Mouse (Mus musculus) forebrain, postnatal 0 days (tissue): ENCODE data around the gene Pinlyp. TPM values are rescaled to one million over a fixed set of nuclear protein-coding genes. Genes with fewer than 3 reads are reported as not detected.
A peak's percentile ranks its signal among the peaks of the same experiment; 100 is the strongest.

Source experiments
- ATAC-seq: fragments of 200-750 bp; cut with Nextera tagmentation; 2 replicates; pipeline ENCODE4 v1.8.0; 2017; ENCODE audit warnings: mild to moderate bottlenecking, moderate library complexity
- DNase-seq: peaks from one replicate; pipeline ENCODE4 v3.0.0-alpha.2; 2015
- H3K27ac ChIP-seq: fragments of 300-500 bp; sonication (generic); 2 replicates; pipeline ENCODE4 v1.5.1; 2014; ENCODE audit warnings: low read depth, mild to moderate bottlenecking, antibody characterized with exemption, low read length, moderate library complexity, mixed read lengths
- H3K27me3 ChIP-seq: fragments of 300-500 bp; sonication (generic); 2 replicates; pipeline ENCODE4 v1.6.1; 2014; ENCODE audit warnings: mild to moderate bottlenecking, low read length, mixed read lengths; ENCODE audit not compliant: insufficient read depth
- H3K36me3 ChIP-seq: fragments of 300-500 bp; sonication (generic); 2 replicates; pipeline ENCODE4 v1.6.1; 2014; ENCODE audit warnings: mild to moderate bottlenecking, moderate library complexity; ENCODE audit not compliant: insufficient read depth
- H3K4me1 ChIP-seq: fragments of 300-500 bp; sonication (generic); 2 replicates; pipeline ENCODE4 v1.6.1; 2014; ENCODE audit warnings: antibody characterized with exemption; ENCODE audit not compliant: insufficient read depth
- H3K4me2 ChIP-seq: fragments of 300-500 bp; sonication (generic); 2 replicates; pipeline ENCODE4 v1.6.1; 2014; ENCODE audit warnings: low read depth, mild to moderate bottlenecking, moderate library complexity
- H3K4me3 ChIP-seq: fragments of 300-500 bp; sonication (generic); 2 replicates; pipeline ENCODE4 v1.5.1; 2014; ENCODE audit warnings: low read depth, low read length, mixed read lengths
- H3K9ac ChIP-seq: fragments of 300-500 bp; sonication (generic); 2 replicates; pipeline ENCODE4 v1.6.1; 2014; ENCODE audit warnings: mild to moderate bottlenecking
- H3K9me3 ChIP-seq: fragments of 300-500 bp; sonication (generic); 2 replicates; pipeline ENCODE4 v1.6.1; 2016; ENCODE audit warnings: low read length
- CTCF ChIP-seq: sonication (generic); IDR thresholded peaks from 2 replicates; pipeline ENCODE4 v1.5.1; 2016; ENCODE audit warnings: antibody characterized with exemption, control low read depth, low read depth
- WGBS: fragments of 180-500 bp; shearing (Covaris S2); extraction: QIAGEN DNeasy Blood & Tissue Kit; methylation state at CpG from one replicate; pipeline ENCODE4 v1.1.7; 2014; 5-methylcytosine and 5-hydroxymethylcytosine counted together
- polyA plus RNA-seq: library from polyadenylated mRNA; unstranded; fragments of >200 nt; fragmentation: Nextera tagmentation; extraction: Ambion mirVana; gene quantifications from 2 replicates; pipeline ENCODE4 v1.2.1, GENCODE M21; 2015
- total RNA-seq: library from RNA; depleted of rRNA; stranded (reverse); fragments of >200 nt; gene quantifications from 2 replicates; pipeline ENCODE4 v1.2.3, GENCODE M21; 2014

Pinlyp gene
- total and polyA plus RNA-seq, 2 experiments from 2014 or later = 0.43 TPM; not detected in 1

DNA sequence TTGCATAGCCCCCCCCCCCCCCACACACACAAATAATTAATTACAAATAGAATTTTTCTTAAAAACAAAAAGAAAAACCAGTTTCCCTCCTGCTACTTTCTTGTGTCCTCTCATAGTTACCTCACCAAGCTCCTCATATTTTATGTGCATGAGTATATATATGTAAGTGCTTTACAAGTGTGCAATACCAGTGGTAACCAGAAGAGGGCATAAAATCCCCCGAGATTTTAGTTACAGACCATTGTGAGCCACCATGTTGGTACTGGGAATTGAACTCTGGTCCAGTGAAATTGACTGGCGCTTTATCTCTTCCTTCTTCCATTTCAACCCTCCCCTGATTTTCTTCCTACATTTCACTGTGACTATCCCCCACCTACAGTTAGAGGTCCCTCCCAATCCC is 1.4 kb downstream of the Pinlyp start:
- peak; percentile 22; the same call in 1 of the 2 replicates for TF ChIP-seq CTCF
- no peaks in the 10 kb centered on the region for H3K9me3 ChIP-seq
- H3K36me3 ChIP-seq = no peaks in the 10 kb centered on the region; the same call in 1 of the 2 replicates
- H3K27me3 ChIP-seq = no peaks in the 10 kb centered on the region
- 85% methylated on average over 2 of the region's 2 CpGs for WGBS
- H3K4me1 ChIP-seq = no peaks in the 10 kb centered on the region
- H3K27ac ChIP-seq = no peak overlapping the region
- H3K9ac ChIP-seq = no peak overlapping the region
- H3K4me2 ChIP-seq = no peak overlapping the region
- H3K4me3 ChIP-seq = no peak overlapping the region
- no peak for ATAC-seq
- no peak for DNase-seq

DNA sequence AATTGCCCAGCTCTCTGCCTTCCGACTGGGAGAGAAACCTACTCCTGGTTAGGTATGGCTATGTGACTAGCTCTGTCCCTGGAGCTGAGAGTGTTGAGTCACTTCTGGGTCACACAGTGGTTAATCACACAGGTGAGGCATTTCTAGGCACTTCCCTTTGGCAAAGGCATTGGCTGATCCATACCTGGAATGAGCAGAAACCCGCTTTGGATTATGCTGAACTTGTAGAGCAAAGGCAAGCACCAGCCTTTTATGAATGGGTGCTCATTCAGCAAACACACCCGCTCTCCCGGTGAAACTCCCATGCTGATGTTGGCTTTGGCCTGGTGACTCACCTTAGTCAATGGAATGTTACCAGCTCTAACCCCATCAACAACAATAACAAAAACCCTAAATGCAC is 6.2 kb downstream of the Pinlyp start:
- no peak for TF ChIP-seq CTCF
- WGBS = 95% methylated on average over 4 of the region's 4 CpGs
- Histone ChIP-seq H3K36me3 (peaks cover 13% of the 10 kb centered on the region; the same call in 1 of the 2 replicates), H3K9me3 (no peaks in the 10 kb centered on the region), H3K4me3 (no peak overlapping the region), H3K27me3 (no peaks in the 10 kb centered on the region), H3K4me1 (no peaks in the 10 kb centered on the region), H3K9ac (no peak overlapping the region), H3K27ac (no peak overlapping the region), H3K4me2 (no peak overlapping the region)
- ATAC-seq = no peak
- no peak for DNase-seq

GRCm38 (mm10) chr7:24538701-24539100 is 7.2 kb downstream of the Pinlyp start:
- no peak overlapping the region for H3K4me2 ChIP-seq
- DNase-seq (no peak), ATAC-seq (no peak)
- no peaks in the 10 kb centered on the region for H3K4me1 ChIP-seq
- no peak overlapping the region for H3K27ac ChIP-seq
- H3K9me3 ChIP-seq = no peaks in the 10 kb centered on the region
- H3K4me3 ChIP-seq = no peak overlapping the region
- H3K27me3 ChIP-seq = no peaks in the 10 kb centered on the region
- H3K9ac ChIP-seq = no peak overlapping the region
- whole genome bisulfite sequencing = 81% methylated on average over 5 of the region's 5 CpGs
- TF ChIP-seq CTCF = no peak
- H3K36me3 ChIP-seq = peaks cover 22% of the 10 kb centered on the region

DNA sequence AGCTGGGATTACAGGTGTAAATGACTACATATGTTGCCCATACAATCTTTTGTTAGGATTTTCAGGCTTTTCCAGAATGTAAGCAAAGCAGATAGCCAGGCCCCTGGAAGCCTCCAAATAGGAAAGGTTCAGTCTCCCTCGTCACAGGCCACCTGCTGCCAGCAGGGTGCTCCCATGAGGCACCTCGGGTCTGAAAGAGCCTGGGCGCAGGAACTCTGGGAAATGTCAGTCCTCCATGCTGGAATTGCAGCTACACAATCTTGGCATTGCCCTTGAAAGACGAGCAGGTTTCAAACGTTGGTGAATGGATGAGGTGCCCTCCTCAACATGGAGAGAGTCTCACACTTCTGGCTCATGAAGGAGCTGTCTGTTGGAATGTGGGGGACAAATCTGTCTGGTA is 7.8 kb downstream of the Pinlyp start:
- DNase-seq (no peak), ATAC-seq (no peak)
- no peaks in the 10 kb centered on the region for H3K9me3 ChIP-seq
- no peak overlapping the region for H3K4me3 ChIP-seq
- no peak overlapping the region for H3K9ac ChIP-seq
- peaks cover 27% of the 10 kb centered on the region for H3K36me3 ChIP-seq
- H3K27ac ChIP-seq = no peak overlapping the region
- no peak overlapping the region for H3K4me2 ChIP-seq
- no peaks in the 10 kb centered on the region for H3K27me3 ChIP-seq
- WGBS = 37% methylated on average over 5 of the region's 5 CpGs
- H3K4me1 ChIP-seq = no peaks in the 10 kb centered on the region
- TF ChIP-seq CTCF = no peak

DNA sequence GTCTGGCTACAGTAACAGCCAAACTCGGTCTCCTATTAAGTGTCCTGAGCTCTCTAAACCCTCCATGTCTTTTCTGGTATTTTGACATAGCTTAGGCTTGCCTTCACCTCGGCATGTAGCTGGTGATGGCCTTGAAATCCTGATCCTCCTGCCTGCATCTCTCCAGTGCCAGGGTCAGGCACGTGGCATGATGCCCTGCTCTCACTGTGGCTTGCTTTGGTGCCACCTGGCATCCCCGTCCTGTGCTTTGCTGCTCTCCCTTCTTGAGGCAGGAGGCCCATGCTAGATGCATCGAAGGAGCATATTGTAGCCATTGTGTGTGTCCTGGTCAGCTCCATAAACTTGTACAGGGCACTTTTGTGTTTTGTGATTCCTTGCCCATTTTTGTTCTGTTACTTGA is 8.3 kb downstream of the Pinlyp start:
- DNase-seq (no peak), ATAC-seq (no peak)
- TF ChIP-seq CTCF = no peak
- H3K4me3 ChIP-seq = no peak overlapping the region
- peaks cover under 1% of the 10 kb centered on the region; the same call in 1 of the 2 replicates for H3K4me1 ChIP-seq
- peaks cover 29% of the 10 kb centered on the region for H3K36me3 ChIP-seq
- H3K9ac ChIP-seq = no peak overlapping the region
- no peaks in the 10 kb centered on the region for H3K27me3 ChIP-seq
- no peaks in the 10 kb centered on the region for H3K9me3 ChIP-seq
- H3K27ac ChIP-seq = no peak overlapping the region
- no peak overlapping the region for H3K4me2 ChIP-seq
- WGBS = 74% methylated on average over 5 of the region's 5 CpGs

DNA sequence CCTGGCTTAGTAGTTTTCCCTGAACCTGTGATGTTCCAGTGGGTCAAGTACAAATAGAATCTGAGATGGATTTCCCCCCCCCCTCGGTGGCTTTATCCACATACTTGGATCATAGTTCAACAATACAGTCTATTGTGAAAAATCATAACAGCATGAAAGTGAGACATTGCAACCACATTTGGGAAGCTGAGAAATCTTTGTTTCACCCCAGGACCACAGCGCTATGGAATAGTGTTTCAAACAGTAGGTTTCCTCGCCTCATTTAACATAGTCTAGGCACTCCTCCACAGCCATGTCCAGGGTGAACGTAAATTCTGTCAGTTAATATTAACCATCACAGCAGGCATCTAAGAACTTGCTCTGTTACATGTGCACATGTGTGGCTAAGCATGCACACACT is 8.8 kb downstream of the Pinlyp start:
- no peak for DNase-seq
- Histone ChIP-seq H3K27ac (no peak overlapping the region), H3K9ac (no peak overlapping the region), H3K36me3 (peaks cover 29% of the 10 kb centered on the region), H3K9me3 (no peaks in the 10 kb centered on the region), H3K4me2 (no peak overlapping the region), H3K4me3 (no peak overlapping the region), H3K4me1 (peaks cover 6% of the 10 kb centered on the region; the same call in 1 of the 2 replicates), H3K27me3 (no peaks in the 10 kb centered on the region)
- no peak for ATAC-seq
- TF ChIP-seq CTCF = no peak
- 83% methylated on average over 4 of the region's 4 CpGs for WGBS

DNA sequence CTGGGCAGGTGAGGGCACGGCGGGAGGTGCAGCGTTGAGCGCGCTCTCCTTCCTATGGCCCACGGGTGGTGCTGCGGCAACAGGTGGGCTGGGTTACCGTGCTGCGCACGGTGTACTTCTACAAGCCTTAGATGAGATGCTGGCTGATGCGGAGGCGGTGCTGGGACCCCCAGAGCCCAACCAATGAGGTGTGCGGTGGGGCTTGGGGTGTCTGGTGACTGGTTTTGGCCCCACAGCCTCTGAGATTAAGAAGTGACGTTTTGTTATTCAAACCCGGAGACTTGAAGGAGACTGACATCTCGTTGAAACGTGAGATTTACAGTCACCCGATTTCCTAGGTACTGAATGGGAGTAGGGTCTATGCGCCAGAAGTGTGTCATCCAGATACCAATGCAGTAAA is 11.6 kb downstream of the Pinlyp start:
- DNase-seq = no peak
- no peaks in the 10 kb centered on the region for H3K9me3 ChIP-seq
- H3K4me3 ChIP-seq = no peak overlapping the region
- peaks cover 14% of the 10 kb centered on the region; the same call in 1 of the 2 replicates for H3K4me1 ChIP-seq
- peaks cover 29% of the 10 kb centered on the region for H3K36me3 ChIP-seq
- H3K27ac ChIP-seq = no peak overlapping the region
- TF ChIP-seq CTCF = no peak
- no peaks in the 10 kb centered on the region for H3K27me3 ChIP-seq
- 35% methylated on average over 19 of the region's 19 CpGs for WGBS
- ATAC-seq = no peak
- H3K4me2 ChIP-seq = peak overlapping the region; percentile 15; the same call in 1 of the 2 replicates
- 0 out of 2 replicates have a peak overlapping the region, but pooled peaks have one; percentile 6 for H3K9ac ChIP-seq

GRCm38 (mm10) chr7:24533806-24534205 is 12.1 kb downstream of the Pinlyp start:
- Histone ChIP-seq H3K4me3 (no peak overlapping the region), H3K27me3 (no peaks in the 10 kb centered on the region), H3K9me3 (no peaks in the 10 kb centered on the region), H3K27ac (no peak overlapping the region), H3K9ac (peak overlapping the region; percentile 22; the same call in 1 of the 2 replicates), H3K4me2 (peak overlapping the region; percentile 15), H3K4me1 (peaks cover 14% of the 10 kb centered on the region; the same call in 1 of the 2 replicates), H3K36me3 (peaks cover 29% of the 10 kb centered on the region)
- TF ChIP-seq CTCF = no peak
- ATAC-seq = no peak
- WGBS = 37% methylated on average over 41 of the region's 42 CpGs
- DNase-seq = no peak
